Mouse (Mus musculus) liver, embryonic 14.5 days (tissue): ENCODE measurements at regions not wholly inside any gene's neighbourhood (a gene's known extent, or its start where the extent isn't known, plus 50 kb on each side); places are given as distances from the start of the nearest gene placed in this dataset.

Experiments used
- ATAC-seq: fragments of 200-750 bp; cut with Nextera tagmentation; 2 replicates; pipeline ENCODE4 v1.8.0; 2017; ENCODE audit warnings: moderate number of reproducible peaks, mild to moderate bottlenecking, moderate library complexity; ENCODE audit not compliant: insufficient read depth
- DNase-seq, 3 experiments: peaks; one replicate each; pipeline ENCODE4 v3.0.0-alpha.2; 2012 to 2013; ENCODE audit warnings: low read depth in 3 of 3, low spot score in 3 of 3
- H3K27ac ChIP-seq: fragments of 300-500 bp; sonication (generic); 2 replicates; pipeline ENCODE4 v1.5.1; 2014; ENCODE audit warnings: moderate library complexity, mild to moderate bottlenecking, control low read depth, inconsistent platforms
- H3K27me3 ChIP-seq: fragments of 300-500 bp; sonication (generic); 2 replicates; pipeline ENCODE4 v1.6.1; 2014; ENCODE audit warnings: mild to moderate bottlenecking, low read length, moderate library complexity; ENCODE audit not compliant: control insufficient read depth, insufficient read depth
- H3K36me3 ChIP-seq: fragments of 300-500 bp; sonication (generic); replicated peaks from 2 replicates; pipeline ENCODE4 v1.6.1; 2014; ENCODE audit warnings: low read depth; ENCODE audit not compliant: control insufficient read depth, insufficient read depth
- H3K4me1 ChIP-seq, 2 experiments: fragments of 200-500 bp in 1 of 2; fragments of 300-500 bp in 1 of 2; sonication (generic) in 1 of 2; replicated peaks; 2 replicates each; pipeline ENCODE4 v1.6.1; 2012 to 2014; ENCODE audit warnings: antibody characterized with exemption in 1 of 2, inconsistent platforms in 1 of 2, low read length in 1 of 2; ENCODE audit not compliant: control insufficient read depth in 2 of 2, insufficient read depth in 2 of 2
- H3K4me2 ChIP-seq: fragments of 300-500 bp; sonication (generic); 2 replicates; pipeline ENCODE4 v1.6.1; 2014; ENCODE audit warnings: low read depth, mild to moderate bottlenecking, control low read depth, moderate library complexity
- H3K4me3 ChIP-seq, 2 experiments: fragments of 200-500 bp in 1 of 2; fragments of 300-500 bp in 1 of 2; sonication (generic) in 1 of 2; 2 replicates each; pipeline ENCODE4 v1.5.1; 2012 to 2014; ENCODE audit warnings: low read depth in 2 of 2, low read length in 2 of 2, mild to moderate bottlenecking in 2 of 2, control low read depth in 1 of 2, inconsistent platforms in 1 of 2, moderate library complexity in 1 of 2; ENCODE audit not compliant: insufficient read depth in 1 of 2
- H3K9ac ChIP-seq: fragments of 300-500 bp; sonication (generic); replicated peaks from 2 replicates; pipeline ENCODE4 v1.6.1; 2014; ENCODE audit warnings: mild to moderate bottlenecking, control low read depth, moderate library complexity
- H3K9me3 ChIP-seq: fragments of 300-500 bp; sonication (generic); 2 replicates; pipeline ENCODE4 v1.6.1; 2016; ENCODE audit warnings: low read length, mixed read lengths; ENCODE audit not compliant: control insufficient read depth
- CTCF ChIP-seq: IDR thresholded peaks from 2 replicates; pipeline ENCODE4 v1.5.1; 2016; ENCODE audit warnings: antibody characterized with exemption, low read depth, control low read depth
- EP300 ChIP-seq: IDR thresholded peaks from 2 replicates; pipeline ENCODE4 v1.6.1; 2016; ENCODE audit warnings: antibody characterized with exemption, low read depth
- WGBS: fragments of 180-500 bp; shearing (Covaris S2); extraction: QIAGEN DNeasy Blood & Tissue Kit; methylation state at CpG from one replicate; pipeline ENCODE4 v1.1.7; 2014; ENCODE audit not compliant: insufficient replicate concordance; 5-methylcytosine and 5-hydroxymethylcytosine counted together

DNA sequence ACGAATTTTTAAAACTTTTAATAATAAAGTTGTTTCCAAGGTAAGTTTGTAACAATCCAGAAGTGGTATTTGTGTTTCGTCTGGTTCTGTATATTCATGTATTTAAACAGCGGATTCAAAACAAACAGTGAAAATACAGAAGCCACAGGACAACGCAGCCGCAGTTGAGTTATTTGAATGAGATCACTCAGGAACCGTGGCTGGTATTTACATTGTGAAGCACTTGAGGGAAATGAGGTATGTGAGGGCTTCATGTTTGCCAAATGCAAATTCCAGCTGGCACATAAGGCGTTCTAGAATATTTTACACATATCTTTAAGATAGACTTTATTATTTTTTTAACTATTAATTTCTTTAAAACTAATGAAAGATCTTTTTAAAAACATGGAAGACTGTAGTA is 224.5 kb upstream of the Cdyl start:
- no peak overlapping the region for H3K9ac ChIP-seq
- no peak for ATAC-seq

GRCm38 (mm10) chr13:35447661-35448060 is 212.0 kb upstream of the Cdyl start:
- no peaks in the 10 kb centered on the region for H3K4me1 ChIP-seq
- no peaks in the 10 kb centered on the region for H3K27me3 ChIP-seq
- H3K4me3 ChIP-seq = no peak overlapping the region
- H3K9me3 ChIP-seq = no peaks in the 10 kb centered on the region
- TF ChIP-seq CTCF (no peak), EP300 (no peak)
- no peak overlapping the region for H3K27ac ChIP-seq
- no peak overlapping the region for H3K4me2 ChIP-seq
- WGBS = 54% methylated on average over 3 of the region's 3 CpGs
- no peak overlapping the region for H3K9ac ChIP-seq
- ATAC-seq (no peak), DNase-seq (no peak)
- no peaks in the 10 kb centered on the region for H3K36me3 ChIP-seq

More for the DNA sequence above, 224.5 kb upstream of the Cdyl start:
- H3K4me3 ChIP-seq = no peak overlapping the region
- no peak for DNase-seq
- H3K27me3 ChIP-seq = no peaks in the 10 kb centered on the region
- H3K27ac ChIP-seq = no peak overlapping the region
- H3K9me3 ChIP-seq = no peaks in the 10 kb centered on the region
- WGBS = 42% methylated on average over 7 of the region's 7 CpGs
- no peak overlapping the region for H3K4me2 ChIP-seq
- no peak for TF ChIP-seq EP300
- no peak for TF ChIP-seq CTCF
- H3K36me3 ChIP-seq = no peaks in the 10 kb centered on the region
- H3K4me1 ChIP-seq = no peaks in the 10 kb centered on the region

DNA sequence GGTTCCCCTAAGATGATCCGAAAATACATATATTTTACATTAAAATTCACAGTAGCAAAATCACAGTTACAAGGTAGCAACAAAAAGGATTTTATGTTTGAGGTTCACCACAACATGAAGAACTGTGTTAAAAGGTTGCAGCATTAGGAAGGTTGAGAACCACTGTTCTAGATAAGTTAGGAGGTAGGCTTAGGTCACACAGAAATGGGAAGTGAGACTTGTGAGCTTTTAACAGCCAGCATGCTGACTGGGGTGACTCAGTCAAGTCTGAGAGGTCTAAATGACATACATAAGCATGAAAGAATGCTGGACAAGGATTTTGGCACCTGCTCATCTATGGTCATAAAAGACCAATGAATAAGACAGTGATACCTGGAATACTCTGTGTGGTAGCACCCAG is 207.2 kb upstream of the Cdyl start:
- H3K4me2 ChIP-seq = no peak overlapping the region
- no peak overlapping the region for H3K27ac ChIP-seq
- no peak for ATAC-seq

DNA sequence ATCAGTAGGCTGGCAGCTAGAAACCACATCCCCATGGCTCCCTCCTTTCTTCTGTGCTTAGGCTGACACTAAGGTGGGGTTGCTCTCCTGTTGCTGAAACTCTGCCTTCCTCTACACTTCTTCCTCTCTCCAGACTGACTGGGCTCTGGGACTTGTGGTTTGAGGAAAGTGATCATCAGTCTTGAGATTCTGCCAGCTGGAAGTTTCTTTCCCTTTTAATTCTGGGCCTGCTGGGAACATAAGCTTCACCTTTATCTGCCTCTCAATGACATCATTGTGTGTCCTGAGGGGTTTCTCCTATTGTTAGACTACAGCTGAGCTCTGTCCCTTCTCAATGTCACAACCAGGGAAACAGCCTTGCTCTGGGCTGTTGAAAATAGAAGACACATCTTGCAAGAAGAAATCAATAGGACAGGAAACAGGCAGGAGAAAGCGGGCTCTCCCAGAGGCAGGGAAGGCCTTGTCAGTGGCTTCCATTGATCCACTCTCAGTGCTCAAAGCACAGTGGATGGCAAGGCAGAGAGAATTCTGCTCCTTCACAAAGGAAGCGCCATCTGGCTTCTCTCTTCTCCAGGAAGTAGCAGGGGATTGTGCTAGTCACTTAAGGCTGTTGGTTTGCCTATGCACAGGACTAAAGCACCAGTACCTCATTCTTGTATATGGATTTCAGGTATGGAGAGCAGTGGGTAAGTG is 206.3 kb upstream of the Cdyl start:
- DNase-seq = no peak
- Histone ChIP-seq H3K9ac (no peak overlapping the region), H3K27me3 (no peaks in the 10 kb centered on the region), H3K4me1 (no peaks in the 10 kb centered on the region), H3K27ac (no peak overlapping the region), H3K4me2 (no peak overlapping the region), H3K36me3 (no peaks in the 10 kb centered on the region), H3K9me3 (no peaks in the 10 kb centered on the region), H3K4me3 (no peak overlapping the region)
- no peak for ATAC-seq
- TF ChIP-seq CTCF (no peak), EP300 (no peak)
- 59% methylated on average over 2 of the region's 2 CpGs for WGBS

More for the DNA sequence above, 207.2 kb upstream of the Cdyl start:
- no peaks in the 10 kb centered on the region for H3K9me3 ChIP-seq
- no peaks in the 10 kb centered on the region for H3K36me3 ChIP-seq
- no peak overlapping the region for H3K4me3 ChIP-seq
- H3K4me1 ChIP-seq = no peaks in the 10 kb centered on the region
- 55% methylated on average over 1 of the region's 1 CpGs for WGBS
- H3K9ac ChIP-seq = no peak overlapping the region
- no peaks in the 10 kb centered on the region for H3K27me3 ChIP-seq
- no peak for TF ChIP-seq EP300
- no peak for TF ChIP-seq CTCF
- no peak for DNase-seq

DNA sequence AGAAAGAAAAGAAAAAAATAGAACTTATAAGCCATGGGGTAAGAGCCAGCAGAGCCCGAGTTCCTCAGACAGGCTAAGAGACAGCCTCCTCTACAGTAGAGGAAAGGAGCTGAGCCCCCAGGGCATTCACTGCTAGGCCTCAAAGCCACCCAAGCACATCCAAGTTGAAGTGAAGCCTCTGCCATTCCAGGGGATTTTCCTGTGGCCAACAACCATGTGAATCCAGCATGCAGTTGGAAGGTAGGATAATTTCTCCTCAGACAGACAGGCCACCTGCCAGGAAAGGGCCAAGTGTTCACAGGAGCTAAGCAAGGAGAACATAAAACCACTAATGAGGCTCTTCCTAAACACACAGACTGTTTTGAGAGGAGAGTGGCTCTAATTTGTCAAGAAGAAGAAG is 199.6 kb upstream of the Cdyl start:
- DNase-seq (no peak), ATAC-seq (no peak)
- Histone ChIP-seq H3K27ac (no peak overlapping the region), H3K4me1 (no peaks in the 10 kb centered on the region), H3K36me3 (no peaks in the 10 kb centered on the region), H3K9ac (no peak overlapping the region), H3K9me3 (no peaks in the 10 kb centered on the region), H3K4me3 (no peak overlapping the region), H3K27me3 (no peaks in the 10 kb centered on the region), H3K4me2 (no peak overlapping the region)
- no peak for TF ChIP-seq CTCF
- TF ChIP-seq EP300 = no peak
- WGBS = 54% methylated on average over 1 of the region's 1 CpGs
